Mouse (Mus musculus): Measurements from ENCODE around the gene Tmem236. TPM values are rescaled to one million over a fixed set of nuclear protein-coding genes. Genes with fewer than 3 reads are reported as not detected.

Gene Tmem236
- polyA plus RNA-seq, 1 experiment = 0.16 TPM

DNA sequence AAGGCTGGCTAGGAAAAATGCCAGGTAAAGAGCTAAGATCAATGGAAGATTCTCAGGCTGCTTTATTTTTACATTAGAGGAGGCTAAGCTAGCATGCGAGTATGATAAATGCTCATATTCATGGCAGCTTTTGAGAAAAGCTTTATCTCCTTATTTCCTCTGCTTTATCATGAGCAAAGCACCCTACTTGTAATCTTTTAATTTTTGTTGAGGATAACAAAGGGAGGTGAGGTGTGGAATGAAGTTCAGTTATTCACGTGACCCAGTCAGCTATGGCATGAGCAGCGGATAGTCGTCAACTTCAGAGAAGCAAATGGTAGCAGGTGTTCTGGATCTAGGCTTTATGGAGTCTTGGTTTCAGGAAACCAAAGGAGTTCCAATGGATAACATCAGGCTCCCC lies 62.6 kb downstream of the Tmem236 start:
- Histone ChIP-seq H3K4me1 (replicated peaks; ENCODE audit: control insufficient read depth, insufficient read depth, low read length) (no peaks in the 10 kb centered on the region), H3K4me3 (ENCODE audit: control insufficient read depth, insufficient read depth, low read length) (no peak overlapping the region), H3K27me3 (ENCODE audit: control insufficient read depth, insufficient read depth, low read length) (no peaks in the 10 kb centered on the region), H3K27ac (ENCODE audit: control insufficient read depth, insufficient read depth, low read length) (no peak overlapping the region), H3K36me3 (ENCODE audit: control insufficient read depth, insufficient read depth, low read length) (no peaks in the 10 kb centered on the region)
- no peak for DNase-seq
- 98% methylated on average over 4 of the region's 4 CpGs for WGBS
- TF ChIP-seq POLR2A (IDR thresholded peaks at IDR 0.05; ENCODE audit: control insufficient read depth, extremely low read depth, insufficient read depth, low read length, poor library complexity) (no peak), CTCF (IDR thresholded peaks at IDR 0.05; ENCODE audit: borderline replicate concordance, control insufficient read depth, extremely low read depth, insufficient read depth, low read length, poor library complexity) (no peak)

- TF ChIP-seq POLR2A (IDR thresholded peaks at IDR 0.05; ENCODE audit: control insufficient read depth, extremely low read depth, insufficient read depth, low read length, poor library complexity) = no peak
- no peak for TF ChIP-seq CTCF (IDR thresholded peaks at IDR 0.05; ENCODE audit: borderline replicate concordance, control insufficient read depth, extremely low read depth, insufficient read depth, low read length, poor library complexity)
- H3K27ac ChIP-seq (ENCODE audit: control insufficient read depth, insufficient read depth, low read length) = no peak overlapping the region
These were observed 63.4 kb downstream of the Tmem236 start for GRCm38 (mm10) chr2:14237723-14238122.

DNA sequence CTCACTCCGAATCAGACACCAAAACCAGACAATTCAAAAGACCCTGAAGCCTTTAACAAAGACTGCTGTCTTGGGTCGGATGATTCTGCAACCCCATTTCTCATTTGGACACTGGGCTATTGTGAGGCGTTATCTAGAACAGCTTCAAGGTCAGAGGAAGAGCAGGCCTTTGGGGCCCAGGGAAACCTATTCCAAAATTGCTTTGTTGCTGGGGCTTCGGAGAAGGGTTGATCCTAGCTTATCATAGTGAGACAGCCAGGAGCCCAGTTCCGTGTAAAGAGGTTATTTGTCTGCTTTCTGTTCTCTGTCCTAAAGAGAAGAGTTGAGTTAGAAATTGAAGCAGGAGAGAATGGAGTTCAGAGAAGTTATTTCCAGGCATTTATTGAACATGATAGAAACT lies 64.8 kb downstream of the Tmem236 start:
- 0 out of 2 replicates have a peak, but pooled peaks cover 2% of the 10 kb centered on the region for H3K4me1 ChIP-seq (replicated peaks; ENCODE audit: control insufficient read depth, insufficient read depth, low read length)
- DNase-seq = no peak
- TF ChIP-seq POLR2A (IDR thresholded peaks at IDR 0.05; ENCODE audit: control insufficient read depth, extremely low read depth, insufficient read depth, low read length, poor library complexity) (no peak), CTCF (IDR thresholded peaks at IDR 0.05; ENCODE audit: borderline replicate concordance, control insufficient read depth, extremely low read depth, insufficient read depth, low read length, poor library complexity) (no peak)
- 95% methylated on average over 5 of the region's 5 CpGs for WGBS
- no peak overlapping the region for H3K27ac ChIP-seq (ENCODE audit: control insufficient read depth, insufficient read depth, low read length)
- no peak overlapping the region for H3K4me3 ChIP-seq (ENCODE audit: control insufficient read depth, insufficient read depth, low read length)
- no peaks in the 10 kb centered on the region for H3K27me3 ChIP-seq (ENCODE audit: control insufficient read depth, insufficient read depth, low read length)
- no peaks in the 10 kb centered on the region for H3K36me3 ChIP-seq (ENCODE audit: control insufficient read depth, insufficient read depth, low read length)

More at GRCm38 (mm10) chr2:14237723-14238122, 63.4 kb downstream of the Tmem236 start:
- H3K4me3 ChIP-seq (ENCODE audit: control insufficient read depth, insufficient read depth, low read length) = no peak overlapping the region
- DNase-seq = no peak
- WGBS = 92% methylated on average over 4 of the region's 4 CpGs
- H3K27me3 ChIP-seq (ENCODE audit: control insufficient read depth, insufficient read depth, low read length) = no peaks in the 10 kb centered on the region
- H3K4me1 ChIP-seq (replicated peaks; ENCODE audit: control insufficient read depth, insufficient read depth, low read length) = no peaks in the 10 kb centered on the region
- H3K36me3 ChIP-seq (ENCODE audit: control insufficient read depth, insufficient read depth, low read length) = no peaks in the 10 kb centered on the region

- H3K27me3 ChIP-seq (ENCODE audit: control insufficient read depth, insufficient read depth, low read length) = no peaks in the 10 kb centered on the region
- H3K36me3 ChIP-seq (ENCODE audit: control insufficient read depth, insufficient read depth, low read length) = no peaks in the 10 kb centered on the region
- no peak overlapping the region for H3K27ac ChIP-seq (ENCODE audit: control insufficient read depth, insufficient read depth, low read length)
- peak overlapping the region; percentile 32 for H3K4me3 ChIP-seq (ENCODE audit: control insufficient read depth, insufficient read depth, low read length)
- no peak for DNase-seq
- TF ChIP-seq CTCF (IDR thresholded peaks at IDR 0.05; ENCODE audit: borderline replicate concordance, control insufficient read depth, extremely low read depth, insufficient read depth, low read length, poor library complexity) = no peak
- TF ChIP-seq POLR2A (IDR thresholded peaks at IDR 0.05; ENCODE audit: control insufficient read depth, extremely low read depth, insufficient read depth, low read length, poor library complexity) = no peak
- WGBS = 90% methylated on average over 5 of the region's 5 CpGs
- H3K4me1 ChIP-seq (replicated peaks; ENCODE audit: control insufficient read depth, insufficient read depth, low read length) = 0 out of 2 replicates have a peak, but pooled peaks cover 2% of the 10 kb centered on the region
These were observed 69.8 kb downstream of the Tmem236 start for GRCm38 (mm10) chr2:14244157-14244556.

DNA sequence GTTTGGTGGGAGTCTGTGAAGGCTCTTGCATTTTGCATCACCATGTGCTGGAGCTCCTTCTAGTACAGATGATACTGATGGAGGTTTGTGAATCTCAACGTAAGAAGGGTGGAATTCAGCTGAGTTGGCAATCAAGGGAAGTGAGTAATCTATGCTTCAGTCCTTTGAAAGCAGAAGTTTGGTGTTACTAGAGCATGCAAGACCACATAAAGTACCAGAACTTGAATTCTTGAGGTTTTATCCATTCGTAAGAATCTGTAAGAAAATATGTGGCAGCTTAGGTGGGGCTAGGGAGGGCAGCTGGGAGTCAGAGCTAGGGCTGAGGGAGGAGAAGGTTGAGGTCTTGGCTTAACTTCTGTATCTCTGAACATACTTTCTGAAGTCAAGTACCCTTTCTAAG lies 70.3 kb downstream of the Tmem236 start:
- WGBS = 23% methylated on average over 2 of the region's 2 CpGs
- TF ChIP-seq CTCF (IDR thresholded peaks at IDR 0.05; ENCODE audit: borderline replicate concordance, control insufficient read depth, extremely low read depth, insufficient read depth, low read length, poor library complexity) (no peak), POLR2A (IDR thresholded peaks at IDR 0.05; ENCODE audit: control insufficient read depth, extremely low read depth, insufficient read depth, low read length, poor library complexity) (no peak)
- 0 out of 2 replicates have a peak, but pooled peaks cover 2% of the 10 kb centered on the region for H3K4me1 ChIP-seq (replicated peaks; ENCODE audit: control insufficient read depth, insufficient read depth, low read length)
- no peak overlapping the region for H3K27ac ChIP-seq (ENCODE audit: control insufficient read depth, insufficient read depth, low read length)
- no peak overlapping the region for H3K4me3 ChIP-seq (ENCODE audit: control insufficient read depth, insufficient read depth, low read length)
- no peaks in the 10 kb centered on the region for H3K36me3 ChIP-seq (ENCODE audit: control insufficient read depth, insufficient read depth, low read length)
- DNase-seq = no peak
- no peaks in the 10 kb centered on the region for H3K27me3 ChIP-seq (ENCODE audit: control insufficient read depth, insufficient read depth, low read length)

- Histone ChIP-seq H3K27me3 (ENCODE audit: control insufficient read depth, insufficient read depth, low read length) (no peaks in the 10 kb centered on the region), H3K4me1 (replicated peaks; ENCODE audit: control insufficient read depth, insufficient read depth, low read length) (no peaks in the 10 kb centered on the region), H3K36me3 (ENCODE audit: control insufficient read depth, insufficient read depth, low read length) (no peaks in the 10 kb centered on the region), H3K4me3 (ENCODE audit: control insufficient read depth, insufficient read depth, low read length) (no peak overlapping the region), H3K27ac (ENCODE audit: control insufficient read depth, insufficient read depth, low read length) (no peak overlapping the region)
- DNase-seq = no peak
- 88% methylated on average over 3 of the region's 3 CpGs for WGBS
- TF ChIP-seq CTCF (IDR thresholded peaks at IDR 0.05; ENCODE audit: borderline replicate concordance, control insufficient read depth, extremely low read depth, insufficient read depth, low read length, poor library complexity) = no peak
- TF ChIP-seq POLR2A (IDR thresholded peaks at IDR 0.05; ENCODE audit: control insufficient read depth, extremely low read depth, insufficient read depth, low read length, poor library complexity) = no peak
These were observed 75.7 kb downstream of the Tmem236 start for GRCm38 (mm10) chr2:14249839-14250564.
